Mouse (Mus musculus) G1E (cell line): Measurements from ENCODE around the gene Ei24.

Source experiments
- CTCF ChIP-seq: IDR thresholded peaks from 2 replicates; pipeline ENCODE4 v1.5.1; 2012; ENCODE audit warnings: low read depth, low read length, inconsistent platforms, mixed read lengths
- GATA1 ChIP-seq: IDR thresholded peaks from 2 replicates; pipeline ENCODE4 v1.6.1; 2012; ENCODE audit warnings: borderline replicate concordance, low read length, inconsistent platforms, mixed read lengths
- TAL1 ChIP-seq: conservative IDR thresholded peaks from 2 replicates; pipeline ENCODE4 v1.6.1; 2012; ENCODE audit warnings: low read depth, low read length, inconsistent platforms, mixed read lengths

DNA sequence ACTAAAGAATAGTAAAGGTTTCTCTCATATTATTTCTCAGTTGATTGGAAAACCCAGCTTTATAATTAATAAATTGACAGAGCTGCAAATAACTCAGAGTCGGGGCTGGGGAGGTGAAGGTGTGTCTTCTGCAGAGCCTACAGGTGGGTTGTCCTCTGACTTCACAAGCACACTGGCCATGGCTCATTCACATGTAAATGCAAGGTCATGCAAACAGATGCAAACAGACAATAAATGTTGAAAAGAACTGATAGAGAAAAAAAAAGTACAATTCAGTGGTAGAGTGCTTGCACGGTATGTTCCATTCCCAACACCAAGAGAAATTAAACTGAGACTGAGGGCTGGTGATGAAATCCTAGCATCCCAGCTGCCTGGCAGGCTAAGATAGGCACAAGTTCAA lies 2.7 kb downstream of the Ei24 start:
- TF ChIP-seq CTCF: no peak
- no peak for TF ChIP-seq GATA1
- TF ChIP-seq TAL1: no peak
